Mouse (Mus musculus) v-Abl transformed pro-B cells (cell line): ENCODE data around the gene 1700001L19Rik.
"Not testable (repeated sequence)": the region's sequence is repeated elsewhere in the genome, so short reads cannot be mapped to it uniquely, and the experiment has no call there.

Experiments
- in situ Hi-C, 2 experiments: fragments of 400-800 bp; cut with MboI; formaldehyde crosslinking; loops; one replicate each; pipeline ENCODE4 v1.15.1; 2025; ENCODE audit not compliant: unreplicated experiment in 2 of 2

1700001L19Rik gene

DNA sequence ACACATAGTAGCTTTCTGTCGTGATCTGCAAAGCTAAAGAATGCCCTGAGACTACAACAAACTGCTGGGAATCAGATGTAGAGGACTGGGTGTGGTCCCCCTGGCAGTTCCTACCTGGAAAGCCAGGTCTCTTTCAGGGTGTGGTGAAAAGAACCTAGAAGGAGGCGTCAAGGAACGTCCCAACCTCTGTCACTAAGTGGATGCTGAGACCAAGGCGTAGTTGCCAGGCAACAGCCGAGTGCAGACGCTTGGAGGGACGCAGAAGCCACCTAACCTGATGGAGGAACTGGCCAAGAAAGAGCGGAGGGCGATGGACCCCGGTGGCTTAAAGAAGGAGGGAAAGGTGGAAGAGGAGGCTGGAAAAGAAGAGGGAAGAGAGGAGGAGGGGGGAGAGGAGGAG, at the start of gene 1700001L19Rik:
TSS of gene 1700001L19Rik (plus strand) at position 223 of the 400 bp plus-strand sequence.
- in situ Hi-C loops, result loop anchor here (25.0 kb wide), 6 partner anchors 860 to 1660 kb away; partner anchors contain the start of genes Med10 (in 2 of the 2), Gm28557 (in 1 of the 2), Rslcan18 (in 1 of the 2) and Srd5a1 (in 1 of the 2)

DNA sequence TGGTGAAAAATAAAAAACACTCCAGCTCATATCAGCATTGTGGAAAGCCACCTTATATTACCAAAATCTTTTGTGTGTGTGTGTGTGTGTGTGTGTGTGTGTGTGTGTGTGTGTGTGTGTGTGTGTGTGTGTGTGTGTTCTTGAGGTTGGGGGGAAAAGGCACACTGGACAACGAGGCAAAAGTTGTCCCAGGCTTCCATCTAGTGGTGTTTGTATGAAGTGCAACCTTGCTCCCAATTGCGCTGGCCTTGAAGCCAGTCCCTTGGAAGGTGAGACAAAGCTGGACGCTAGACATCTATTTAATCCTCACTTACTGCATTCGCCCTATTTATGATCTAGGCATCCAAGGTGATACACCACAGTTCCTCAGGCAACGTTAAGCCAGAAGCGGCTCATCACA, 43.8 kb upstream of the 1700001L19Rik start:
- in situ Hi-C loops, result not testable (repeated sequence)

DNA sequence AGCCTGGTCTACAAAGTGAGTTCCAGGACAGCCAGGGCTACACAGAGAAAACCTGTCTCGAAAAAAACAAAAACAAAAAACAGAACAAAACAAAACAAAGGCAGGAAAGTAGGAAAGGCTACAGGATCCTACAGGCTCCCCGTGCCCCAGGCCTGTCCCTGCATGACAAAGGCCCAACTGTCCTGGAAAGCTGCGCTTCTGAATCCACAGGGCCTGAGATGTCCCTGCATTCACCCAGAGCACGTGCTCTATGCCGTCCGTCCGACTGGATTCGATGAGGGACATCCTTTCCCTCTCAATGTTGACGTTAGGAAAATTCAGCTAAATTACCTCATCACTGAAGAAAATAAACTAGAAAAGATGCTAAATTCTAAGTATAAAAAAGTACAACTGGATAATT, 29.1 kb upstream of the 1700001L19Rik start:
- in situ Hi-C loops, result loop anchor here in 1 of 2 experiments (10.0 kb wide), 1 partner anchor 513 kb away; no protein-coding TSS in a partner anchor

DNA sequence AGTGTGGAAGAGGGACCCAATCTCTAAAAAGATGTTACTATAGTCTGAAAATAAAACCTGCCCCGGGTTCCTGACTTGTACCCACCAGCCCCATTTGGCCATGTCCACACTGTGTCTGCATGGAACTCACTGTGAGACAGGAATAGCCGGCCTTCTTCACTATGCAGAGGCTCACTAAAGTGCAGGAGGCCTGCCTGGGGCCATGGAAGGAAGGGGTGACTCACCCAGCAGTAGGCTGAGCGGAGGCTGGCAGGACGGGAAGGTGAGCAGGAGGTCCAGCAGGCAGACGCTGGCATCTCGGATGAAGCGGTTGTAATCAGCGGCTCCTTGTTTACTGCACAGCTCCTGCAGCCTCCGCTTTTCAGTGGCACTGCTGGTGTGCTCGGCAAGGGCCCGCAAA, 28.7 kb upstream of the 1700001L19Rik start:
- in situ Hi-C loops, result loop anchor here in 1 of 2 experiments (10.0 kb wide), 1 partner anchor 514 kb away; no protein-coding TSS in a partner anchor

DNA sequence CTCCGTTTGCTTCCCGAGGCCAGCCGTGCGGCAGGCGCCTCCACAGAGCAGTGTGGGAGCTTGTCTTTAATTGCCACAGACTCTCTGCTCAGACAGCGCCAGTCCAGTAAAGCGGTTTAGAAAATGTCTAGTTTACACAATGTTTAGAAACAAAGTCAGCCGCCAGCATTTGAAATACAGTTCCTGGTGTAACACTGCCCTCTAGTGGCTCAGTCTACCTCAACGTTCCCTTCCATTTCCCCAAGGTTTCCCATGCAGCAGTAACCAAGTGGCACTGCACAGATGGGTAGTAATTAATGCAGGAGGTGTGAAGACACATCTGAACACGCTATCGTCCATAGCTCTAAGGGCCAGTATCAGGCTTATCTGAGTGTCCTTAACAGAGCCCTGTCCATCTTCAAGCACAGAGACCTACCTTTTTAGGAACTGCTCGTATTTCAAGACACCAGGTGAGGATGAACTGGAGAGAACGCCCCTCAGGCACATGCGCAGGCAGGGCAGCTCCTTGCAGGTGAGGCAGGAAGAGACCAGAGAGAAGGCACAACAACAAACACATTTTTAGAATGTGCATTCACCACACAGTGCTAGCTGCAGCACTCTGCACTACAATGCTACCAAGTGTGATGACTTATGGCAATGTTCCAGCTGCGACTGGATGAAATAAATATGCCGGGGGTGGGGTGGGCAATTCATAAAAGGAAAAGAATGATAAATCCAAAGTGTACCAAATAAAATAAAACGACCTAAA, 27.5 kb upstream of the 1700001L19Rik start:
- in situ Hi-C loops, result loop anchor here in 1 of 2 experiments (10.0 kb wide), 1 partner anchor 515 kb away; no protein-coding TSS in a partner anchor

DNA sequence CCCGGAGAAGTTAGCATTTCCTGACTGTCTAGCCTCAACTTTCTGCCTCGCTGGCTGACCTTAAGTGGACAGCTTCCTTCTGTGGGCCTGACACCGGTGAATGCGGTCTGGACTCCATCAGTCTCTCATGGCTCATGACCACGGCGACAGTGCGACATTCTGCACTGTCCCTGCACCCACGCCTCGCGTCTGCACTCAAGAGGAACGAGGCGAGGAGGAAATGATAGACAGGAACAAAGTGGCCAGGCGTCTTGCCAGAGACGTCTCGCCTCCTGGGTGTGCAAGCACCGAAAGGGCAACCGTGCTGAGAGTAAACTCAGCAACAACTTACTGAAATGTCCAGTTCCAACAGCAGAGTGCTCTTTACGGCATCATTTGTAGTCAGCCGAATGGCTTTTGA, 25.0 kb upstream of the 1700001L19Rik start:
- in situ Hi-C loops, result no loop called here

DNA sequence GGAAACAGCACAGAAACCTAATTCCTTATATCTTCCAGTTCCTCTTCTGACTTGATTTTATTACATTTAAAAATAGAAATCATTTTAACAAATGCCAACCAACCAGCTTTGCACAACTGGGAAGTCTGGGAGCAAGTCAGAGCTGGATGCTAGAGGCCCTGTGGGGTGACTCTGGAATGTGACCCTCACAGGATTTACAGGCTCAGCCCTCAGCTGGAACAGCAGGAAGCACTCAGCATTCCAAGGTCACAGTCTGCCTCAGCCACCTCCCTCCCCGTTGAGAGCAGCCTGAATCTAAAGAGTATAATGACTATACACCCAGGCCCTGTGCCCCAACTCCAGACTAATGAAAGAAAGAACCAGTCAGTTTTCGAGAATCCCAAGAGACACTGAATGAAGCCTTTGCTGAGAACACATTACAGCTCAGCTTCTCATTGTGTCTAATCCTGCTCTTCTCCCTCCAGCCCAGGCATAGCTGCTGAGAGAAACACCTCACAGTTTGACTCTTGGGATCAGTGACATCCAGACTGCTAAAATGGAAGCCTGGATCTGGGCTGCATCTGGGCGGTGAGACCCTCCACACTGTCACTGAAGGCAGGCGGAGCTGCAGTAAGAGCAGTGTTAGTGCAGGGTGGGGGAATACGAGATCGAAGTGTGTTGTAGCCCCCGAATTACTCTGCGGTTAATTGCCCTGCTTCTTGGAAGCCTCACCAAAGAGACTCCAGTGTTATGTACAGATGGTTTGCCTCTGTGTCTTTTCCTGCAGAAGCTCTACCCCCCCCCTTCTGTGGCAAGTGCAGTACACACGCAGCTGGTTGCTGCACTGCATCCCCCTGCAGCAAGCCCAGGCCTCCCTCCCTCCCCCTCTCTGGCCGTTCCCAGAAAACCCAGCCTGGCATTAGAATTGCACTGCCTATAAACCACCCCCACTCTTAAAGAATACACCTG, 24.0 kb upstream of the 1700001L19Rik start:
- in situ Hi-C loops, result no loop called here

DNA sequence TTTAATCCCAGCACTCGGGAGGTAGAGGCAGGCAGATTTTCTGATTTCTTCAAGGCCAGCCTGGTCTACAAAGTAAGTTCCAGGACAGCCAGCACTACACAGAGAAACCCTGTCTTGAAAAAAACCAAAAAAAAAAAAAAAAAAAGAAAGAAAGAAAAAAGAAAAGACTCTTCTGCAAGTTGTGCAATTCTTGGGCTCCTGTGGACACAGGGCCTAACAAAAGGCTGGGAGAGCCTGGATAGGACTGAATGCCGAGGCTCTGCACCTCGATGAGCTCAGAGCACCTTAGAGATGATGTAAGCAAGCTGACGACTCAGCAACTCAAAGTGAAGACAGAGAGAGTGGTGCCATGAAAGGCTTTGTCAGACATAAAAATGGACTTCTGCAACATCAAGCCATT, 22.8 kb upstream of the 1700001L19Rik start:
- in situ Hi-C loops, result no loop called here

DNA sequence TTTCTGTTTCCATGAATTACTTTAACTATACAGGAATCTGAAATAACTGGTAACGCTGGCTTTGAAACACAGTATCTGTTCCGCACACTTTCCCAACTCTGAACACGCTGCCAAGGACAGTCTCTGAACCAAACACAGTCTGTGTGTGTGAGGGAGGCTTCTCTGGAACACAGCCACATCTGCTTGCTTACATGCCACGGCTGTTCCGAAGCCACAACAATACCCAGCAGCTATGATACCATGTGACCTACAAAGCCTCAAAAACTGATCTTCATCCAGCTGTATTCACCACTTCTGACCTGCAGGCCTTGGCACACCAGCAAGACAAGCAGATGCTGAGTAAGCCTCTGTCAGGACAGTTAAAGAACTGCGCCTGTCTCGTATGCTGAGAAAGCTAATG, 19.3 kb upstream of the 1700001L19Rik start:
- in situ Hi-C loops, result loop anchor here (25.0 kb wide), 6 partner anchors 841 to 1641 kb away; partner anchors contain the start of genes Med10 (in 2 of the 2), Gm28557 (in 1 of the 2), Rslcan18 (in 1 of the 2) and Srd5a1 (in 1 of the 2)

DNA sequence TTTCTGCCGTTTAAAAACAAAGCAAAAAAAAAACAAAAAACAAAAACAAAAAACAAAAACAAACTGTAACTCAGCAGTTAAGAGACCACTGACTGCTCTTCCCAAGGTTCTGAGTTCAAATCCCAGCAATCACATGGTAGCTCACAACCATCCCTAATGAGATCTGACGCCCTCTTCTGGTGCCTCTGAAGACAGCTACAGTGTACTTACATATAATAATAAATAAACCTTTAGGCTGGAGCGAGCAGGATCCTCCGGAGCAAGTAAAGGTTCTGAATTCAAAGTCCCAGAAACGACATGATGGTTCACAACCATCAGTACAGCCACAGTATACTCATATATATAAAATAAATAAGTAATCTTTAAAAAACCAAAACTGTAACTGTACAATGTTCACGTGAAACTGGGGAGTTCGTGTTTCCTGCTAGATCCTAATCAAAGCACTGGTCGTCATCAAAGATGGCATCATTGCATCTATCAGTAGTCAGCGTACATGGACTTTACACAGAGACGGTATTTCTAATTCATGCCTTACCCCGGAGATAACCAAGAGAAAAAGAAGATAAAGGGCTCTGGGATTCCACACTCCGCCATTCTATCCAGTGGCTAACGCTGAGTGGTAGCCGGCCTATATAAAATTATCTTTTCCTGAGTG, 16.0 kb upstream of the 1700001L19Rik start:
- in situ Hi-C loops, result loop anchor here (5.0 to 25.0 kb wide), 8 partner anchors 844 to 1644 kb away; partner anchors contain the start of genes Med10 (in 2 of the 2), Srd5a1 (in 2 of the 2), Gm28557 (in 1 of the 2) and Nsun2 (in 1 of the 2)

DNA sequence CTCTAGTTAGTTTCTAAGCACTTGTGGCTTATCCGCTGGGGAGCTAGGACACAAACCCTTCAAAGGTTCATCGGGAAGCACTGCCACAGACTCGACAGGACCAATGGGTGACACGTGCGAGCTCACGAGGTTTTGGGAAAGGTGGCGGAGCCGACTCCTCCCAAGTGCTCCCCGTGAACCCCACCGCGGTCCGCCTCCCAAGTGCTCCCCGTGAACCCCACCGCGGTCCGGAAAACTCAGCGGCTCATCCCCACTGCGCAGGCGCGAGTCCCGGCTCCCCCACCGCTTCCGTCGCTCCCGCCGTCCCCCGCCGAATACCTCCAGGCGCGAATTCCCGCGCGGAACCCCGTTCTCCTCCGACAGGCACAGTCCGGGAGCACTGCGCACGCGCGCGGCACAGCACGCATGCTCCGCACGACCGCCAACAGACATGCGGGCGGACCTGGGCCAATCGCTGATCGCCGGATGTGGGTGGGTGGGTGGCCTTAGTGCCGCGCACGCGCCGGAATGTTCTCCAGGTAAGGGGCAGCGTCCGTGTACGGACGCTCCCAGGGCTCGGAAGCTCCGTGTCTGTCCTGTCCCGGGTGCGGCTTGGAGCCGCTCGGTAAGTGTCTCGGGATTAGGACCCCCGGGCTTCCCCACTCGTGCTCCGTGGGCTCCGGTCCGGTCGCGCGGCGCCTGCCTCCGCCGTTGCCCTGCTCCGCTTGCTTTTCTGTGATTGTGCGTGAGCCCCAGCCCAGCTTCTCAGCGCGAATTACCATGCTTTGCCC, 15.3 kb upstream of the 1700001L19Rik start, which contains the start of the genes Mtrr and Fastkd3:
TSS of gene Mtrr (minus strand) at position 403 of the 770 bp plus-strand sequence.
TSS of gene Fastkd3 (plus strand) at position 488 of the 770 bp plus-strand sequence.
- in situ Hi-C loops, result loop anchor here (5.0 to 25.0 kb wide), 8 partner anchors 845 to 1645 kb away; partner anchors contain the start of genes Med10 (in 2 of the 2), Srd5a1 (in 2 of the 2), Gm28557 (in 1 of the 2) and Nsun2 (in 1 of the 2)

DNA sequence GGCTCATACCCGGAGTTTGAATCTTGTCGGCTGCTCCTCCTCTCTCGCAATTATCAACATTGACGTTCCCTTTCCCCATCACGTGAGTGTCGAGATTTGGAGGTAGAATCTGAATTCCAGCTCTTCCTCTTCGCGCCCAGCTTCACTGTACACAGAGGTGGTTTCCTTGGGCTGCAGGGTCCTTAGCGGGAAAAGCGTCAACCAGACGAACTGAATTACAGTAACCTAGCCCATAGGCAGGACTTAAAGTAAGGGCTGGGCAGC, 14.8 kb upstream of the 1700001L19Rik start:
- in situ Hi-C loops, result loop anchor here (5.0 to 25.0 kb wide), 8 partner anchors 845 to 1645 kb away; partner anchors contain the start of genes Med10 (in 2 of the 2), Srd5a1 (in 2 of the 2), Gm28557 (in 1 of the 2) and Nsun2 (in 1 of the 2)

DNA sequence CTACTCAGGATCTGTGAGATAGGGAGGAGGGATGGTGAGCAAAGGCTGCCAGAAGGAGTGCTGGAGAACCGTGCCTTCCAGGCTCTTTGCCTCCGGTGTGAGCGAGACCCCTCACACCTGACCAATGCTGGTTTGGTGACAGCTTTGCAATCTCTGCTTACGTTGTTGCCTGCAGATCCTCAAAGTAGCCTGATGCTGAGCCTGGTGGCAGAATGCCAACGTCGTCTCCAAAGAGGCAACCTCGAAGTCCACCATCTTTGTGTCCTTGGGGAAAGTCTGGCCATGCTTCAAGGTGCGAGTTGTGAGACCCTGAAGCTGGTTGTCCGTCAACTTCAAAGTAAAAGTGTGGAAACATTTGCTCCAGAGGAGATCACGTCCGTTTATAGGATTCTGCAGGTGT, 13.3 kb upstream of the 1700001L19Rik start:
- in situ Hi-C loops, result loop anchor here (5.0 to 25.0 kb wide), 8 partner anchors 847 to 1647 kb away; partner anchors contain the start of genes Med10 (in 2 of the 2), Srd5a1 (in 2 of the 2), Gm28557 (in 1 of the 2) and Nsun2 (in 1 of the 2)

DNA sequence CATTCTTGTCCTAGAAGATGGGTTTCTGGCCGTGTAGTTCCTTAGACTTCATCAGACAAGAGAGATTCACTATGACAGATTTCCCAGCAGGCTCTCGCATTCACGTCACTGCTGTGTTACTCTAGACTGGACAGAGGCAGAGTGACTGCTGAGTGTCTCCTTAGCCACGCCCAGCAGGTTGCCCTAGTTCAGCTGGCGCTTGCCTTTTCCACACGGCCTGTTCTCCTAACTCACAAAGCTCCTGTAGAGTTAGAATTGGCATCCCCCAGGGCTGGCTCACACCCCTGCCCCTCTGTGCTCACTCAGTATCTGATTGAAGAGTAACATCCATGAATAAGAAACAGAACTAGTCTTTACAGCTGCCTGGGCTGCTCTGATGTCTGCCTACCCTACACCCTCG, 11.8 kb upstream of the 1700001L19Rik start:
- in situ Hi-C loops, result loop anchor here (10.0 to 25.0 kb wide), 7 partner anchors 848 to 1648 kb away; partner anchors contain the start of genes Med10 (in 2 of the 2), Gm28557 (in 1 of the 2), Nsun2 (in 1 of the 2) and Rslcan18 (in 1 of the 2)

DNA sequence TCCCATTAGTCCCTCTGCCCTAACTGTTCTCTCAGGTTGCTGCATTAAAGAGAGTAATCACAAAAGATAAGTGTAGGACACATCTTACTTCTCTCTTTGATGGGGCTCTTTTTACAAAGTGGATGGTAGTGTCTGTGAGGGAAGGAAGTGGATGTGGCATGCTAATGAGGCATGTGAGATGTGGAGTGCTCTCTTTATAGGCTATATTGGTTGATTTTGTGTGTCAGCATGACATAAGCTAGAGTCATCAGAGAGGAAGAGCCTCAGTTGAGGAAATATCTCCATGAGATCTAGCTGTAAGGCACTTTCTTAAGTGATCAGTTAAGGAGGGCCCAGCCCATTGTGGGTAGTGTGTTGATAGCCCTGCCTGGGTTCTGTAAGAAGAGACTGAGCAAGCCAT, 8.9 kb upstream of the 1700001L19Rik start:
- in situ Hi-C loops, result loop anchor here (10.0 to 25.0 kb wide), 7 partner anchors 851 to 1651 kb away; partner anchors contain the start of genes Med10 (in 2 of the 2), Gm28557 (in 1 of the 2), Nsun2 (in 1 of the 2) and Rslcan18 (in 1 of the 2)

DNA sequence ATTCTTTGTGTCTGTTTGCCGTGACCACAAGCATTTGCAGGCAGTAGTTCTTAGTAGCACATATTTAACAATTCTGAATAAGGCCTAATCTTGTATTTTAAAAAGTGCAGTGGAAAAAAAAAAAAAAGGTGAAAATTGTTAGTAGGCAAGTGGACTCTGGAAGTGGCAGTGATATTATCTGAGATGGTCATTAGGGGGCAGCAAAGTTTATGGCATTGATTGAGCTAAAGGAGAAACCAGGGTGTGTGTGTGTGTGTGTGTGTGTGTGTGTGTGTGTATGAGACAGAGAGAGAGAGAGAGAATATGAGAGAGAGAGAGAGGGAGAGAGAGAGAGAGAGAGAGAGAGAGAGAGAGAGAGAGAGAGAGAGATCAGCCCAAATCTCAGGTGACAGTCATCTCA, 3.4 kb upstream of the 1700001L19Rik start:
- in situ Hi-C loops, result loop anchor here (25.0 kb wide), 6 partner anchors 856 to 1656 kb away; partner anchors contain the start of genes Med10 (in 2 of the 2), Gm28557 (in 1 of the 2), Rslcan18 (in 1 of the 2) and Srd5a1 (in 1 of the 2)

DNA sequence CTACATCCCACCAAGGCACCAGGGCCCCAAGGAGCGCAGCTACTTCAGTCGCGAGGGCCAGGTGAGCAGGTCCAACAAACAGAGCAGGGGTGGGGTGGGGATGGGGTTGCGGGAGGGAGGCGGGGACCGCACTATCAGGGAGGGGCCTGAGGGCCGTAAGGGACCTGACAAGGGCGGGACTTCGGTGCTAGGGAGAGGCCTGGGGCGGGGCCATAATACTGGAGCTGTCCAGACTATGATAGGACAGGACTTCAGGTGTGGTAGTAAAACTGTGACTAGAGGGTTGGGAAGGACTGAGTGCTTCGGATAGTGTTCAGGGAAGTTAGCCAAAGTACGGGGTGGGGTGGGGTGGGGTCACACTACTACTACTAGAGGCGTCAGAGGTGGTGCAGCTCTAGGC, 446 bp downstream of the 1700001L19Rik start:
- in situ Hi-C loops, result loop anchor here (25.0 kb wide), 6 partner anchors 860 to 1660 kb away; partner anchors contain the start of genes Med10 (in 2 of the 2), Gm28557 (in 1 of the 2), Rslcan18 (in 1 of the 2) and Srd5a1 (in 1 of the 2)

DNA sequence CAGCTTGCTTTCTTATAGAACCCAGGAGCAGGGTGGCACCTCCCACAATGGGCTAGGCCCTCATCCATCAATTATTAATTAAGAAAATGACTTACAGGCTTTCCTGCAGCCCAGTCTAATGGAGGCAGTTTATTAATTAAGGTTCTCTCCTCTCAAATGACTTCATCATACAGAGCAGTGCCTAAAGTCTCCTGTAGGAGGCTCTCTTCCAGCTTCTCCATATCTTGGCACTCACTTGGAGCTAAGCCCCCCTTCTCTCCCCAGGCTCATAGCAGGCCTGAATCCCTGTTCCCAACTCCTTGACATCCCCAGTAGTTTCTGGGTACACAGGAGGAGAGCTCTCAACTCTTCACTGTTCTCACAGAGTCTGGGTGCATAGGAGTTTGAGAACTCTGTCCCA, 1.7 kb downstream of the 1700001L19Rik start:
- in situ Hi-C loops, result loop anchor here (25.0 kb wide), 6 partner anchors 862 to 1662 kb away; partner anchors contain the start of genes Med10 (in 2 of the 2), Gm28557 (in 1 of the 2), Rslcan18 (in 1 of the 2) and Srd5a1 (in 1 of the 2)
